Mouse (Mus musculus): Measurements from ENCODE around the gene Mmp9.

- TF ChIP-seq CTCF (IDR thresholded peaks at IDR 0.05; ENCODE audit: low read depth, low read length) (no peak), GATA1 (IDR thresholded peaks at IDR 0.05; ENCODE audit: borderline replicate concordance, low read length) (no peak), TAL1 (conservative IDR thresholded peaks at IDR 0.05; ENCODE audit: low read depth, low read length) (no peak)
Observed at GRCm38 (mm10) chr2:164894644-164895043, 45.9 kb upstream of the Mmp9 start.

Data from G1E (cell line).